Mouse (Mus musculus) MEL (cell line): ENCODE results near the gene Vmn1r209. TPM values are rescaled to one million over a fixed set of nuclear protein-coding genes. Genes with fewer than 3 reads are reported as not detected.
"Not testable (repeated sequence)": the region's sequence is repeated elsewhere in the genome, so short reads cannot be mapped to it uniquely, and the experiment has no call there.

Experiments used
- DNase-seq: peaks from one replicate; pipeline ENCODE4 v3.0.0; 2011; ENCODE audit warnings: low read depth, low spot score
- H3K27ac ChIP-seq: 2 replicates; pipeline ENCODE4 v1.5.1; 2012; ENCODE audit warnings: low read depth, mild to moderate bottlenecking, control low read depth, low read length, moderate library complexity; ENCODE audit not compliant: control insufficient read depth
- H3K27me3 ChIP-seq, 2 experiments: fragments of 150-350 bp in 1 of 2; sonication (generic) in 1 of 2; 2 replicates each; pipeline ENCODE4 v1.6.1; 2012; ENCODE audit warnings: low read length in 2 of 2, mild to moderate bottlenecking in 2 of 2, improper control_type of control experiment in 1 of 2, moderate library complexity in 1 of 2; ENCODE audit not compliant: insufficient read depth in 2 of 2, control insufficient read depth in 1 of 2
- H3K36me3 ChIP-seq, 2 experiments: 2 replicates each; pipeline ENCODE4 v1.6.1; 2012 to 2014; ENCODE audit warnings: low read length in 2 of 2, improper control_type of control experiment in 1 of 2, inconsistent platforms in 1 of 2, mild to moderate bottlenecking in 1 of 2; ENCODE audit not compliant: insufficient read depth in 2 of 2, control insufficient read depth in 1 of 2
- H3K4me1 ChIP-seq, 2 experiments: fragments of 150-350 bp in 1 of 2; sonication (generic) in 1 of 2; 2 replicates each; pipeline ENCODE4 v1.6.1; 2012; ENCODE audit warnings: low read length in 2 of 2, improper control_type of control experiment in 1 of 2, mild to moderate bottlenecking in 1 of 2; ENCODE audit not compliant: insufficient read depth in 2 of 2, control insufficient read depth in 1 of 2
- H3K4me3 ChIP-seq, 2 experiments: fragments of 150-350 bp in 1 of 2; sonication (generic) in 1 of 2; 2 replicates each; pipeline ENCODE4 v1.5.1; 2012; ENCODE audit warnings: low read depth in 2 of 2, low read length in 2 of 2, mild to moderate bottlenecking in 2 of 2, moderate library complexity in 2 of 2, control low read depth in 1 of 2, improper control_type of control experiment in 1 of 2; ENCODE audit not compliant: control insufficient read depth in 1 of 2, insufficient read depth in 1 of 2
- H3K79me2 ChIP-seq: 2 replicates; pipeline ENCODE4 v1.6.1; 2012; ENCODE audit warnings: mild to moderate bottlenecking, low read length, moderate library complexity; ENCODE audit not compliant: control insufficient read depth, poor library complexity, insufficient read depth
- H3K9ac ChIP-seq: 2 replicates; pipeline ENCODE4 v1.6.1; 2012; ENCODE audit warnings: low read depth, mild to moderate bottlenecking, control low read depth, low read length, moderate library complexity; ENCODE audit not compliant: control insufficient read depth, poor library complexity, severe bottlenecking
- H3K9me3 ChIP-seq: fragments of 150-350 bp; sonication (generic); replicated peaks from 2 replicates; pipeline ENCODE4 v1.6.1; 2012; ENCODE audit warnings: mild to moderate bottlenecking, low read length, improper control_type of control experiment, moderate library complexity; ENCODE audit not compliant: insufficient read depth
- EP300 ChIP-seq, 2 experiments: IDR thresholded peaks; 2 replicates each; pipeline ENCODE4 v1.6.1; 2011; ENCODE audit warnings: improper control_type of control experiment in 2 of 2, low read length in 2 of 2, low read depth in 1 of 2, mild to moderate bottlenecking in 1 of 2
- JUND ChIP-seq: IDR thresholded peaks from 2 replicates; pipeline ENCODE4 v1.6.1; 2011; ENCODE audit warnings: low read depth, mild to moderate bottlenecking, improper control_type of control experiment, low read length
- polyA plus RNA-seq, 2 experiments: library from polyadenylated mRNA; stranded (reverse) in 1 of 2; unstranded in 1 of 2; fragments of >175 nt in 1 of 2; fragments of >200 nt in 1 of 2; gene quantifications; 2 replicates each; pipeline versions ENCODE4 v1.2.1 to v1.2.4; 2012; ENCODE audit warnings: low replicate concordance in 2 of 2, low read depth in 1 of 2; ENCODE audit not compliant: insufficient read length in 2 of 2, insufficient read depth in 1 of 2, missing spikeins in 1 of 2
- total RNA-seq: library from RNA; depleted of rRNA; stranded (reverse); fragments of 300-350 nt; gene quantifications from 2 replicates; pipeline ENCODE4 v1.2.3, GENCODE M21; 2012

Gene Vmn1r209
- total and polyA plus RNA-seq, 3 experiments: under 0.01 TPM; not detected in 2

DNA sequence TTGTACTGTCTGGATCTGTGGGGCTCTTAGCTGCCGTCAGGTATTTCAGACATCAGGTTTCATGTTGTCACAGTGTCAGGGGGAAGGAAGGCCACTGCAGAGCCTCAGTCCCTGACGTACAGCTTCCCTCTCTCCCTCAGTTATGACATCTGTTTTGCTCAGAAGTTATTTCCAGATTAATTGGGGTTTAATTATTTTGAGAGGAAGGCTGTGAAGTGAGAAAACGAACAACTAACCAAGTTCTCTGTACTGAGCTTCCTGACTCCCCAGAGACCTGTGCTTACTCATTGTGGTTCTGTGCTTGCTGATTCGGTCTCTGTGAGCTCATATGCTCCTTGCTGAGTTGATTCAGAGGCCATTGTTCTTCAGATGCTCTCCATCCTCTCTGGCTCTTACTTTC lies 21.8 kb upstream of the Vmn1r209 start, which contains the start of gene Vmn1r210:
Gene Vmn1r210, minus strand, starts transcription at position 101 of the 400 bp plus-strand sequence.
- no peak for TF ChIP-seq JUND
- Histone ChIP-seq H3K4me3 (no peak within 1 kb of the TSS), H3K9ac (no peak within 1 kb of the TSS), H3K9me3 (no peaks in the 10 kb centered on the region), H3K36me3 (no peaks in the 10 kb centered on the region; a peak in 1 of 4 replicates), H3K27ac (no peak within 1 kb of the TSS), H3K79me2 (no peaks in the 10 kb centered on the region), H3K4me1 (peaks cover 0 to 3% of the 10 kb centered on the region in 2 experiments; a peak in 1 of 4 replicates), H3K27me3 (no peaks in the 10 kb centered on the region)
- DNase-seq: peak; percentile 16

DNA sequence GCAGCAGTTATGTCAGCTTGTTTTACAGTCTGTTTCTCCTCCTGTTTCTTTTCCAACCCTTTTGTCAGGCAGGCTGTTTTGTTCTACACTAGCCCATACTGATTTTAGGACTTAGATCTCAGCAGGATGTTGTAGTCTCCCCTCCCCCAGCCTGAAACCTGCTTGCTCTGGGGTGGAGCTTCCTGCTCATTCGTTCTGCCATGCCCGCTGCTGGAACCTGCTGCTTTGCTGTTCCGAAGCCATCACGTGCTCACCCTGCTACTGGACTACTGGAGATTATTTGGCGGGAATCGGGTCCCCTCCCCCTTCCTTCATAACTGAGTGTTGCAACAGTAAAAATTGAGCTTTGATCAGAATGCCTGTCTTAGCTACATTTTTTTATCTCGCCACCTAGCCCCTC lies 19.9 kb upstream of the Vmn1r209 start:
- not testable (repeated sequence) for H3K9ac ChIP-seq, H3K79me2 ChIP-seq, H3K9me3 ChIP-seq, H3K4me1 ChIP-seq, H3K4me3 ChIP-seq, DNase-seq, H3K27me3 ChIP-seq, H3K36me3 ChIP-seq, H3K27ac ChIP-seq

DNA sequence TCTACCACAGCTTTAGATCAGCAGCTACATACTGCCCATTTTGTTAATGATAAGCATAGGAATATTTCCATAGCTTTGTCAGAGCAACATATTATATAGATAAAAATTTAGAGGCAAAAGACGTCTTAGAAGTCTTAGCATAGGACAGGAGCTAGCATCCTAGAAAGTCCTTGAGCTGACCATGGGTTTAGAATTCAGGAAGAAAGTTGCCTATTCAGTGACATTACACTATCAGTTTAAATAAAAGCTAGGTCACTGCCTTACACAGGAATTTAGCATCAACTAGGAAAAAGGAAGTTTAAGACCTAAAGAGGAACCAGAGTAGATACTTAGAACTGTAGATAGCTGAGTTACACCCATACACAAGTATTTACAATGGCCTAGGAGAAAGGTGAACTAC lies 12.1 kb upstream of the Vmn1r209 start:
- H3K27me3 ChIP-seq, H3K4me1 ChIP-seq, H3K9me3 ChIP-seq, H3K9ac ChIP-seq, H3K4me3 ChIP-seq, H3K79me2 ChIP-seq: not testable (repeated sequence)
- peaks cover 0 to 10% of the 10 kb centered on the region in 2 experiments; a peak in 3 of 4 replicates for H3K36me3 ChIP-seq
- DNase-seq: peak; percentile 58
- 0 out of 4 replicates have a peak, but pooled peaks of 1 of the 2 experiments have one; percentile 25 for TF ChIP-seq EP300 (IDR thresholded peaks at IDR 0.05; ENCODE audit: low read depth in 1 of 2, low read length in 2 of 2)
- peak overlapping the region; percentile 81 for H3K27ac ChIP-seq

DNA sequence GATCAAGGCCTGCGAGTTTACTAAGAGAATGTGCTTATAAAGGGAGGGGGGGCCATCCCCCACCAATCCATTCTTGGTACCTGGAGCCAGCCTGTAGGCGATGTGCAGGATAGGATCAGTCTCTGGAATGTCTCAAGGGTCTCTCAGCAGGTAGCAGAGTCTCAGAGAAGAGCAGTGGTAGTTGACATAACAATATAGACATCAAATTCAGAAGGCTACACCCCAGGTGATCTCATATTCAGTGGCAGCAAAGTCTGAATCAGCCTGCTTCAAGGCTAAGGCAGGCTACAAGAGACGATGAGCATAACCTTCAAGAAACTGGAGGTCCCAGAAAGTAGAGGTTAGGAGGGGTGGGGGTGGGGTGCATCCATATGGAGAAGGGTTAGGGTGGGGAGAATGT lies 21.4 kb downstream of the Vmn1r209 start:
- H3K4me3 ChIP-seq, H3K9me3 ChIP-seq, DNase-seq, H3K4me1 ChIP-seq, H3K9ac ChIP-seq, H3K27me3 ChIP-seq, H3K79me2 ChIP-seq, H3K36me3 ChIP-seq, H3K27ac ChIP-seq: not testable (repeated sequence)

DNA sequence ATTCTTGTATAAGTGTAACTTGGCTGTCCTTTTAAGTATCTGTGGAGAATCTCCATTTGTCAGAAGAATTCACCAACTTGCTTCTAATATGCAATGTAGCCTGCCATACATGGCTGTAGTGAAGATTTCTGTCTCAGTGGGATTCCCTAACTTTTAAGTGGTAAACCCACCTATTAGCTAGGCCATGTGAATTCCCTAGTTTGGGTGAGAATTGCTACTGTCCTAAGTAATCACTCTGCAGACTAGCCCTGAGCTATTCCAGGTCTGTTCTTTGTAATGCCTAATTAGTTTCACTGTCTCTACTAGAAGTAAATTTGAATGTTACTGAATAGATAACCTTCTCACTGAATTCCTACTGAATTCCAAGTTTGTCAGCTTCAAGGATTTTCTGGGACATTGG lies 25.3 kb downstream of the Vmn1r209 start:
- H3K79me2 ChIP-seq, H3K27ac ChIP-seq, DNase-seq, H3K4me1 ChIP-seq, H3K4me3 ChIP-seq, H3K9me3 ChIP-seq, H3K27me3 ChIP-seq, H3K9ac ChIP-seq, H3K36me3 ChIP-seq: not testable (repeated sequence)

DNA sequence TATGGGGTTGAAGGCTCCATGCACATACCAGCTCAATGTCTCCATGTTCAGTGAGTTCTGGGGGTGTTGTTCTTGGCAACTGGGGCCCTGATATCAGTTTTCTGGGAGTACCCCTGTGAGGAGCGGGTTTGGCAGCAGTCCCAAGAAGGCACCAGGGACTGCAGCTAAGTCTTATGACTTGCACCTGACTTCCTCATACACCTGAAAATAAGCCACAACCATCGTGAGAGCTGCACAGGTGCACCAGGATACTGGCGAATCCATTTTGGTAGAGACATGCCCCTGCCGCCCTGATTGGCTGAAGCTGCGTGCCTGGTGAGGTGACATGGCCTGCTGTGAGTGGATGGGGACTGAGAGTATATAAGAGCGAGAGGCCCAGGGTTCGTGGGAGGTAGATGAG lies 32.2 kb downstream of the Vmn1r209 start, which contains the start of gene Vmn1r208:
Gene Vmn1r208, minus strand, starts transcription at position 101 of the 400 bp plus-strand sequence.
- not testable (repeated sequence) for H3K27ac ChIP-seq, H3K4me1 ChIP-seq, H3K9ac ChIP-seq, H3K4me3 ChIP-seq, DNase-seq, H3K79me2 ChIP-seq, H3K27me3 ChIP-seq, H3K9me3 ChIP-seq, H3K36me3 ChIP-seq

DNA sequence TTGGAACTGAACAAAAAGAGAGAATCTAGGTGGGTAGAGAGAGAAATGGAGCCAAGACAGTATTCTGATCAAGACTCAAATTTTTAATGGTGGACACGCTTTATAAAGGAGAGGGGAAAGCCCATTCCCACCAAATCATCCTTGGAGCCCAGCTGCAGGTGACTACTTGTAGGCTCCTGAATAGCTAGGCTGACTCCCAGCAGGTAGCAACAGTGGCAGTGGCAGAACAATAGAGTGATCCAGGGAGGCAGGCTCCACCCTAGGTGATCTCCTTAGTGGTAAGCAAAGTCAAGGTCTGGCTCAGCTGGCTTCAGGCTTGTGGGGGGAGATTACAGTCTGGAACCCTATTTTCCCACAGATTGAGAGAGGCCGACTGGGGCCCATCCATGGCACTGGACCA lies 37.9 kb downstream of the Vmn1r209 start:
- not testable (repeated sequence) for H3K4me3 ChIP-seq, H3K79me2 ChIP-seq, H3K27me3 ChIP-seq, H3K27ac ChIP-seq, H3K9me3 ChIP-seq, H3K36me3 ChIP-seq, H3K9ac ChIP-seq, DNase-seq, H3K4me1 ChIP-seq
